Mouse (Mus musculus) heart, postnatal 0 days (tissue): Measurements from ENCODE around the gene Pakap.

Experiments
- CTCF ChIP-seq: IDR thresholded peaks from 2 replicates; pipeline ENCODE4 v1.5.1; 2016; ENCODE audit warnings: antibody characterized with exemption, control low read depth, low read depth
- EP300 ChIP-seq: IDR thresholded peaks from 2 replicates; pipeline ENCODE4 v1.6.1; 2016; ENCODE audit warnings: antibody characterized with exemption, low read depth

GRCm38 (mm10) chr4:57940631-57941030 is 372.7 kb downstream of the Pakap start:
- TF ChIP-seq CTCF (no peak), EP300 (no peak)
